8 mouse cellular contexts compared by ENCODE assay signal in genomic region chr9:87015938-87016294, GRCm38 (mm10). TPM values are rescaled to one million over a fixed set of nuclear protein-coding genes. Genes with fewer than 3 reads are reported as not detected.
DNase-seq lines count a peak whose midpoint lies in the region; ATAC-seq lines count a peak whose summit lies in the region.

No protein-coding gene starts in this region.

- H3K27ac ChIP-seq in heart, embryonic 13.5 days (replicated peaks): no peak overlapping the region
- H3K27ac ChIP-seq in forebrain, embryonic 16.5 days (ENCODE audit: low read length): no peak overlapping the region
- H3K27ac ChIP-seq in liver, embryonic 15.5 days (replicated peaks): no peak overlapping the region

- 6% methylated on average over 10 of the region's 10 CpGs for WGBS in heart, embryonic 13.5 days
- 8% methylated on average over 9 of the region's 10 CpGs for WGBS in forebrain, embryonic 16.5 days
- WGBS in liver, embryonic 15.5 days (ENCODE audit: insufficient replicate concordance): 2% methylated on average over 10 of the region's 10 CpGs

- H3K9me3 ChIP-seq in heart, embryonic 13.5 days: no peaks in the 10 kb centered on the region
- no peaks in the 10 kb centered on the region for H3K9me3 ChIP-seq in forebrain, embryonic 16.5 days (ENCODE audit: control insufficient read depth, low read length)
- H3K9me3 ChIP-seq in liver, embryonic 15.5 days (replicated peaks): no peaks in the 10 kb centered on the region

- no peaks in the 10 kb centered on the region for H3K36me3 ChIP-seq in heart, embryonic 13.5 days
- no peaks in the 10 kb centered on the region for H3K36me3 ChIP-seq in forebrain, embryonic 16.5 days (ENCODE audit: control insufficient read depth, insufficient read depth)
- H3K36me3 ChIP-seq in liver, embryonic 15.5 days (replicated peaks): no peaks in the 10 kb centered on the region

- H3K9ac ChIP-seq in heart, embryonic 13.5 days: peak overlapping the region; percentile 78
- peak overlapping the region; percentile 75 for H3K9ac ChIP-seq in forebrain, embryonic 16.5 days (replicated peaks; ENCODE audit: low read depth, low read length)
- H3K9ac ChIP-seq in liver, embryonic 15.5 days: no peak overlapping the region

- intact Hi-C loops in heart, postnatal 36 days (cut with DNase I): no loop called here
- intact Hi-C loops in left cerebral cortex, postnatal 14 days (cut with DNase I): loop anchor here (5.0 kb wide), 1 partner anchor 134 kb away; the partner anchor contains the start of gene Snap91

- peak overlapping the region; percentile 63 for H3K4me3 ChIP-seq in heart, embryonic 13.5 days
- peak overlapping the region; percentile 57 for H3K4me3 ChIP-seq in forebrain, embryonic 16.5 days (replicated peaks; ENCODE audit: low read length)
- peak overlapping the region; percentile 23; the same call in 1 of the 2 replicates for H3K4me3 ChIP-seq in liver, embryonic 15.5 days (replicated peaks)

- peaks cover 68% of the 10 kb centered on the region for H3K27me3 ChIP-seq in heart, embryonic 13.5 days (replicated peaks)
- 0 out of 2 replicates have a peak, but pooled peaks cover 2% of the 10 kb centered on the region for H3K27me3 ChIP-seq in forebrain, embryonic 16.5 days (replicated peaks; ENCODE audit: control insufficient read depth, insufficient read depth, low read length)
- peaks cover 58% of the 10 kb centered on the region for H3K27me3 ChIP-seq in liver, embryonic 15.5 days

- peaks cover 5% of the 10 kb centered on the region for H3K4me1 ChIP-seq in heart, embryonic 13.5 days
- peaks cover 9% of the 10 kb centered on the region for H3K4me1 ChIP-seq in forebrain, embryonic 16.5 days (replicated peaks; ENCODE audit: control insufficient read depth, insufficient read depth, low read length)
- H3K4me1 ChIP-seq in liver, embryonic 15.5 days (replicated peaks): 0 out of 2 replicates have a peak, but pooled peaks cover 10% of the 10 kb centered on the region

- no peak for DNase-seq in heart, postnatal 36 days
- DNase-seq in ES-CJ7 (ENCODE audit: low read depth, low spot score): peak; percentile 16
- no peak for DNase-seq in MN1 (ENCODE audit: low spot score)
- DNase-seq in left cerebral cortex, postnatal 14 days (ENCODE audit: low spot score in 2 of 2): no peak
- no peak for DNase-seq in testis, postnatal 14 days (ENCODE audit: low spot score)

- ATAC-seq in heart, embryonic 13.5 days (ENCODE audit: extremely low read depth, insufficient number of reproducible peaks, low FRiP score, low TSS enrichment): no peak
- peak; percentile 69 for ATAC-seq in forebrain, embryonic 16.5 days
- ATAC-seq in liver, embryonic 15.5 days (ENCODE audit: insufficient read depth): no peak

- peak overlapping the region; percentile 91 for H3K4me2 ChIP-seq in heart, embryonic 13.5 days
- H3K4me2 ChIP-seq in forebrain, embryonic 16.5 days (ENCODE audit: low read length): peak overlapping the region; percentile 85
- peak overlapping the region; percentile 54; the same call in 1 of the 2 replicates for H3K4me2 ChIP-seq in liver, embryonic 15.5 days

RNA-seq across cellular contexts. Expression of gene Ripply2, which starts 0.6 kb away (rescaled TPM):
- polyA plus RNA-seq in heart, embryonic 13.5 days (2015; fragmentation: Nextera tagmentation; extraction: Ambion mirVana): 0.90 and 1.2 TPM in 2 replicates
- total RNA-seq in heart, postnatal 36 days (2021): not detected
- polyA plus RNA-seq in forebrain, embryonic 16.5 days (2015; fragmentation: Nextera tagmentation; extraction: Ambion mirVana): 5.1 and 6.1 TPM in 2 replicates
- not detected in 2 replicates for polyA plus RNA-seq in liver, embryonic 15.5 days (2015; fragmentation: Nextera tagmentation; extraction: Ambion mirVana)
- total RNA-seq in left cerebral cortex, postnatal 14 days (2021): 1 to 10 TPM; 4.2 to 7.5 TPM

RNA-seq across cellular contexts. Expression of gene Cyb5r4, which starts 5.9 kb away (rescaled TPM):
- polyA plus RNA-seq in heart, embryonic 13.5 days (2015; fragmentation: Nextera tagmentation; extraction: Ambion mirVana): 46.6 and 47.3 TPM in 2 replicates
- 10 to 100 TPM; 27.7 to 31.4 TPM for total RNA-seq in heart, postnatal 36 days (2021)
- 68.4 and 80.6 TPM in 2 replicates for polyA plus RNA-seq in forebrain, embryonic 16.5 days (2015; fragmentation: Nextera tagmentation; extraction: Ambion mirVana)
- polyA plus RNA-seq in liver, embryonic 15.5 days (2015; fragmentation: Nextera tagmentation; extraction: Ambion mirVana): 32.2 and 32.4 TPM in 2 replicates
- total RNA-seq in left cerebral cortex, postnatal 14 days (2021): 10 to 100 TPM; 28.1 to 34.7 TPM
